Mouse (Mus musculus): ENCODE results near the gene Clint1.

Clint1 gene

DNA sequence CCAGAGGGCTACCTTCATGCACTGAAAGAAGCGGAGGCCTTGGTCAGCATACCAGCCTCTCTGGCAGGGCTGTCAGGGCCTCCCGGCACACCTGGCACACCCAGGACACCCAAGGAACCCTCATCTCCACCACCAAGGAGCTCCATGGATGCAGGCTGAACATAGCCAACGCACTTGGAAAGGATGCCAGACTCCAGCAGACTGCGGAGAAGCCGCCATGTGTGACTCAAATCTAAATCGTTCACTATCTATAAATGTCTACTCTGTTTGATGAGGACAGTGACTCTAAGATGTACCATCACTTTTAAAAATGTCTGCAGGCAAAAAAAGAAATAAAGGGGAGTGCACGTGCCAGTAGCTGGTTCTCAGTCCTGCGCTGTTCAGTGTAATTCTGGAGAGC lies 85.6 kb downstream of the Clint1 start:
- DNase-seq: no peak

DNA sequence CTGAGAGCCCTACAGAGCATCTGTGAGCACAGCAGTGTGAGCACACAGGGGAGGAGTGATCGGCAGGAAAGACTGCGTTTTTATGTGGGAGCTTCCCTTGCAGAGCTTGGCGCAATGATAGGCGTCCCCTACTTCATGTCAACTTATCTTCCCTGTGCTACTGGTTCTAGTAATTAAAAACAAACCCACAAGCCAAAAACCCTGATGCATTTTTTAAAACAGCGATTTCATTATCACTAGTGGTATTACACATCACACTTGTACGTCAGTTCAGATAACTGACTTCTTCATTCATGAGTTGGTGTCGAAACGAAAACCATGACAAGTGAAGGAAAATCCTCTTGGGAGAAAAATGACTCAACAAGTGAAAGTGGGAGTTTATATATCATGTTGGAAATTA lies 87.1 kb downstream of the Clint1 start:
- DNase-seq: no peak

DNA sequence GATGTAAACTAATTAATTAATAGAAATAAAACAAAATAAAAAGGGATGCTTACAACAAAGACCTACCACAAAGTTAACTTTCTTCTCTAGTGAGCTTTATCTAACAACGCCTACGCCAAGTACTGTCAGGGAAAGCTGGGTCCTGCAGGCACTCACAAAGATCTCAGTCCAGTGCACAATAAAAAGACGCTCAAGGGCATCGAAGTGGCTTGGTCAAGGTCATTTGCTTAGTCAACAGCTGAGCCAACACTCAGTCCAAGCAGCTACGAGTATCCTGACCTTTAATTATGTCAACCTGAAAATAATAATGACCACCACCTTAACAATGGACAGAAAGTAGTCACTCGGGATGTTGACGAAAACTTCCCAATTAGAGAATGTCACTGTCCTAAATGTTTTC lies 90.4 kb downstream of the Clint1 start:
- DNase-seq: no peak

DNA sequence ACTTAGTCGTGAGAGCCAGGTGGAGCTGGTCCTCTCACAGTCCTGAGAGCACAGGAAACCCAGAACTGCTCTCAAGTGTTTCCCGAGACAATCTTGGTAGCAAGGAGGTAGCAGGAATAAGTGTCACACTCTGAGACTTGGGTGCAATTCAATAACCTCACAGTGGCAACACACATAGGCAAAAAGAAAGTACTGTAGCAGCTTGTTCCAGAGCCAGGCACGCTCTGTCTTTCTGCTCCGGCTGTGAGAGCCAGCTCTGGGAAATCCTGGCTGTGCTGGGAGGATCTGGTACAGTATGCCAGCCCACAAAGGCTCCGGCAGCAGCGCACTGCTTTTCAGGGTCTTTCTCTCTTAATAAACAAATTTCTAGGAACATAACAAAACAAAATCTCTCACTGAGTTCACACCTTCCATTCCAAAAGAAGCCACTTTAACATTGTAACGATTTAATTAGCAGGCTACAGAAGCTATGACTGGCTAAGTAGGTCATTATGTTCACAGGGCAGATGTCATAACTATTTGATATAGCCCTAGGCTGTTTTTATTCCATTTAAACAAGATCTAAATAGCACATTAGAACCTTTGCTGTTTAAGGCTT lies 91.4 kb downstream of the Clint1 start:
- DNase-seq: no peak

DNA sequence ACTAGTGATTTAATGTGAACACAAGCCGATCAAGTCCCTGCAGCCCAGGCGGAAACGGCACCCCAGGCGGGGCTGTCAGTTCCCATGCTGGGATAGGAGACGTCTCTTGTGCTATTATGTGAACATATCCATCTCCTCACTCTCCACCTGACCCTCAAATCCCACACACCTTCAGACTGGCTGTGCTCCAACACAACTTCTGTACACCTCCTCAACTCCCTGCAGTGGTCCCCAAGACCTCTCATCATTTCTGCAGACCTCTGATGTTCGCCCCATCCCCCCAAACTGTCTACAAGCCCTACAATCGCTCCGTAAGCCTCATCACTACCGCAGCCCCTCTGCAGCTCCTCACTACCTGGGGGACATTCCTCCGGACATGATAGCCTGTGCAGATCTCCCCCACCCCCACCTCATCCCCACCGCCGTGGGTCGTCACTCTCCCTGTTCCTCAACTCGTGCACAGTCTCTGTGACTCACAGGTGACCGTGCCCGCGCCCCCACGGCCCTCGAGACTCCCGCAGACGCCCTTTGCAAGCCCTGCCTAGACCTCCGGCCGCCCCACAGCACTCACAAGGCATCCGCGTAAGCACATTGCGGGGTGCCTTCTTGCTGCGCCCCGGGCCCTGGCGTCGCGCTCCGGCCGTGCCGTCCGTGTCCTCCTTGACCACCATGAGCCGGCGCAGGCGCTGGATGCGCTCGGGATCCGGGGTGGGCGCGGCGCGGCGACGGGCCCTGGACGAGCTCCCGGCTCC lies 92.2 kb downstream of the Clint1 start:
- DNase-seq: peak; percentile 11

DNA sequence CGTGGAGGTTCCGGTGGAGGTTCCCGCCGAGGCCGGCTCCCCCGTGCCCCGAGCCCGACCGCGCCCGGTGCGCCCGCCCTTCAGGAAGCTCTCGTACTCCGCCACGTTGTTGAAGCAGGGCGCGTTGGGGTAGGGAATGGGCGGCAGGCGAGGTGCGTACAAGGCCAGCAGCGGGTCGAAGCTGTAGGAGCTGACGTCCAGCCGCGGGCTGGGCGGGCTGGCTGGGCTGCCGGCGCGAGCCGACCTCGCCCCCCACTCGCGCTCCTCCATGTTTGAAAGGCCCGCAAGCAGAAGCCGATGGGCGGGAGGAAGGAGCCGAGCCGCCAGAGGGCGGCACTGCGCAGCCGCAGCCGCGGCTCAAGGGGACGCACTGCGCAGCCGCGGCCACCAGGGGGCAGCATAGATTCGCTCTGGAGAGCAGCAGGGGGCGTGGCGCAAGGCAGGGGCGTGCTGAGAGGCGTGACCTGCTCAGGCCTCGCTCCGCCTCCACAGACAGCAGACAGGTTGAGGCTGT lies 92.8 kb downstream of the Clint1 start, which contains the start of gene Lsm11:
TSS of gene Lsm11 (minus strand) at position 293 of the 514 bp plus-strand sequence.
- peak; percentile 99 for DNase-seq

DNA sequence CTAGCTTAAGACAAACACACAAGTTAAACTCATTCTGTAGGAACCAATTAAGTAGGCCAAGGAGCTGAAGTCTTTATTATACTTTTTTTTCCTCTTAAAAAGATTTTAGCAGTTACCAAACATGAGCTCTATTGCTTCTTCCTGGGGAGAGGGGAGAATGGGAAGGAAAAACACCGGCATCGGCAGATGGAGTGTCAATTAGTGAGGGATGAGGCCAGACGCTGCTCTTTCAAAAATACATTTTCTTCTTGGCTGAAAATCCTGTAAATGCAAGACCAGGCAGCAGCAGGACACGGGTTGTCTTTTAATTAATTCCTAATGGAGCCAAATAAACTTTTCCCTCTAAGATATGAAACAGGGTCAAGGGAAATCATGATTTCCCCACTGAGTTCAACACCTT lies 94.9 kb downstream of the Clint1 start:
- no peak for DNase-seq

DNA sequence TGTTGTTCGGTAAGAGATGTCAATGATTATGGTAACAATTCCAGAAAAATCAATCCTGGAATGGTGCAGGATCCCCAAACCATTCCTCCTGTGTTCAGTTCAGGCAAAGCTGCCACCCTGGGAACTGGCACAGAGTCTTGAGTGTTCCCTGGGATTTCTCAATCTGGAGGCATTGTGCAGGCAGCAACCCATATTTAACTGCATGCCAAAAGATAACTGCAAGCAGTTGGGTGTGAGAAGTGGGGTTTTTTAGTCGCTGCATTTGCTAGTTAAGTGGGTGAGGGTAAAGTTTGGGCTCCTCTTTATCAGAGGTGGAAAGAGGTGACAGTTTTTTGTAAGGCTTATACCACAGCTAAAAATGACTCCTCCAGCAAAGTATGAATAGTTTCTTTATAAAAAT lies 95.6 kb downstream of the Clint1 start:
- DNase-seq: no peak

DNA sequence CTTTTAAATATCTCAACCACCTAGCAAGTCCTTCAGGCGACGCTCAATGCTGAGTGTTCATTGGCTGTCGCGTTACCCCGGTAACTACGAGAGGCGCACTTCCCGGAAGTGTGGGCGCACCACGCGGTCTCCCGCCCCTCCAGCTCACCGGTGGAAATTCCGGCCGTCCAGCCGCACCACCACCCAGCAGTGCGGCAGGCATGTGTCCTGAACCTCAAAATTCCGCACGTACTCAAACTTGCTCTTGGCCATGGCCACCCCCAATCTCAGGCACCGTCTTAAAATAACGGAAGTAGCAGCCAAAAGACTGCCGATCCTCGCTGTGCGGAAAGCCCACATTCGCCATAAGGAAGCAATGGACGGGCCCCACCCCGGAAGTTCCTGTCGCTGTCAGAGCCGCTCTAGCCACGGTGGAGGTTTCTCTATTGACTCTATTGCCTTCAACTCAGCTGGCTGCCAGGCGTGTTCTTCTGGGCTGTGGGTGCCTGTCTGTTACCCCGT lies 103.3 kb downstream of the Clint1 start, which contains the start of gene Thg1l:
TSS of gene Thg1l (minus strand) at position 368 of the 501 bp plus-strand sequence.
- DNase-seq: peak; percentile 95

DNA sequence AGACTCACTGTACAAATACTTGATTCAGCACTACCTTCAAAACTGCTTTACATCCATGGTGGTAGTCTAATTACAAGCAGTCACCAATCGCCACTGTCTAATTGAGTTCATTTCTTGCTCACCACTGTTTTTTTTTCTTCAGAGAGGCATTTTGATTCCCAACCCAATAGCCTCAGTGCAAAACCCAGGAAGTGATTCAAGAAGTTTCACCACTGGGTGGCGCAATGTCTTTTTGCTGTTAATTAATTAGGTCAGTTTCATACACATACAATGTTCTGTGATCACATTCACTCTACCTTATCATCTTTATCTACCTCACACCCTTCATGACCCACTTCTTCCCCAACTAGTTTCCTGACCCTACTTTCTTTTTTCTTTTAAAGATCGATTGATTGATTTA lies 107.7 kb downstream of the Clint1 start:
- DNase-seq: no peak

DNA sequence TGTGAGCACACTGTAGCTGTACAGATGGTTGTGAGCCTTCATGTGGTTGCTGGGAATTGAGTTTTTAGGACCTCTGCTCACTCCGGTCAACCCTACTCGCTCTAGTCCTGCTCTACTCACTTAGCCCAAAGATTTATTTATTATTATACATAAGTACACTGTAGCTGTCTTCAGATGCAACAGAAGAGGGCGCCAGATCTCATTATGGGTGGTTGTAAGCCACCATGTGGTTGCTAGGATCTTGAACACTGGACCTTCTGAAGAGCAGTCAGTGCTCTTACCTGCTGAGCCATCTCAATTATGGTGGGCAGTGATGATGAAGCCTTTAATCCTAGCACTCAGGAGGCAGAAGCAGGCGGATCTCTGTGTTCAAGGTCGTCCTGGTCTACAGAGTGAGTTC lies 108.2 kb downstream of the Clint1 start:
- no peak for DNase-seq
